Mouse (Mus musculus) retina, postnatal 1 day (tissue): ENCODE measurements at regions not wholly inside any gene's neighbourhood (a gene's known extent, or its start where the extent isn't known, plus 50 kb on each side); places are given as distances from the start of the nearest gene placed in this dataset.
A peak's percentile ranks its signal among the peaks of the same experiment; 100 is the strongest.

Experiments used
- DNase-seq: peaks from one replicate; pipeline ENCODE4 v3.0.0-alpha.2; 2012

DNA sequence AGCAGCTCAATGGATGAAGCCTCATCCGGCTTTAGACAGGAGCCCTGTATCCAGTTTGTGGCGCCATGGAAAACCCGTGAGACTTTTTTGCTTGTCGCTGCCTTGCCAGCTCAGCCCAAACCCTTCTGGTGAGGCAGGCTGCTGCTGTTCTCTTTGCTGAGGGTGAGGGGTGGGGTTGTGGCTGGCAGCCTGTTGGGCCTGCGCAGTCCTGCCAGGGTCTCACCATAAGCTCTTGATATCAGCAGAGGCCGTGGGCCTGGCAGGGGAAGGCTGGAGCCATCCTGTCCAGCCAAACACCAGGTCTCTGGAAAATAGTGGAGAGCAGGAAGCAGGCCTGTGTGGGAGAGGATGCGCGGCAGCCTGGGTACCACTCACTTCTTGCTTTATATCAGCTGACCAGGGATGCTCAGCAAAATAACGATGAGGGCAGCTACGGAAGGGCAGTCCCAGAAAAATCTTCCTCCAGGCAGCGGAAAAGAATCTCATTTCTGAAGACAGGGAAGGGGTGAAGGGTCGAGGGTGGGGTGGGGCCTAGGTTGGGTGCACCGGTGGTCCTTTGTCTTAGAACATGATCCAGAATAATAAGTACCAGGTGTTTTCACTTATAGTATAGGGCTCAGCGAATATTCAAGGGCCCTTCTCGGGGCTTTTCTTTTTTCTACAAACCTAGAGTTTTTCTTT is 73.4 kb upstream of the Medag start:
- no peak for DNase-seq

DNA sequence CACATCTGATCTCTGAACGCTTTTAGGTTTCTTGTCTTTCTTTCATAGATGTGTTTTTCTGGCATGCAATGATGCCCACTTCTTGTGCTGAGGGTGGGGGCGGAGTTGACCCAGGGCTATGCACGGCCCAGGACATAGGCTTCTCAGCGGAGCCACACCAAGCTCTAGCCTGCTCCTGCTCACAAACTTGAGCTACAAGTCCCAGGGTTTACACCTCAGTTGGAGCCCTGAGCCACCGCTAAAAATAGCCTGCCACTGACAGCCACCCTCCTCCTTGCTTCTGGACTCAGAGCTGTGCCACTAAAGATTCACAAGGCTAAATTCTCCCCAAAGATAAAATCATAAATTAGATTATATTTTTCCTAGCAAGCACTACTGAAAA is 72.9 kb upstream of the Medag start:
- no peak for DNase-seq

DNA sequence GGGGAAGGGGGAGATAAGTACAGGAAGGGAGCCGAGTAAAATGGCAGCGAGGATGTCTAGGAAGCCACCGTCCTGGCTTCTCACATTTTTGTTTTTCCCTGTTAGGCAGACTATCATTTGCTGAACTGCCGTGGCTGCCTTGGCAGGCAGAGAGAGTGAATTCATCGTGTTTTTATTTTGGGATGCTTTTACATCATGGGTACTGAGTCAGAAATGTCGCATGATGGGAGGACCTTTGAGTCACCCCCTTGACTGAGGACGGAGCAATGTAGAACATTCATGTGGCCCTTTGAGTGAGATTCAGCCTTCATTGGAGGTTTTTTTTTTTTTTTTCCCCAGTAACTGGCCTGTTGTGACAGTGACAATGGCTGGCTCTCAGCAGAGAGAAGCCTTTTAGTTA is 71.2 kb upstream of the Medag start:
- no peak for DNase-seq

DNA sequence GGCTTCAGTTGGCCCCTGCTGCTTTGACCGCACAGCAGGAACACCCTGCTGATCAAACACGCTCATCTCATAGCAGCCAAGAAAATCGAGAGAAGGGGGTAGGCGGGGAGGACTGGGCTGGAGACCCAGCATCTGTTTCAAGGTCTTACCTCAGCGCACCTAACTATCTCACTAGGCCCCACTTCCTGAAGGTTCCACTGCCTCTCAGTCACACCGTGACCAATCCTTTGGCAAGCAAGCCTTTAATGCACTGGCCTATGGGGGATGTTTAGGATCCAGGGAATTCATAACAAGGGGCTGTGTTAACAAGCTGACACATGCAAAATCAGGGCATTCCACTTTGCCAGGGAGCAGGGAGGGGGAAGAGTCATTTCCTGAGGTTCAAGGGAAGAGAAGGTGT is 70.1 kb upstream of the Medag start:
- no peak for DNase-seq

DNA sequence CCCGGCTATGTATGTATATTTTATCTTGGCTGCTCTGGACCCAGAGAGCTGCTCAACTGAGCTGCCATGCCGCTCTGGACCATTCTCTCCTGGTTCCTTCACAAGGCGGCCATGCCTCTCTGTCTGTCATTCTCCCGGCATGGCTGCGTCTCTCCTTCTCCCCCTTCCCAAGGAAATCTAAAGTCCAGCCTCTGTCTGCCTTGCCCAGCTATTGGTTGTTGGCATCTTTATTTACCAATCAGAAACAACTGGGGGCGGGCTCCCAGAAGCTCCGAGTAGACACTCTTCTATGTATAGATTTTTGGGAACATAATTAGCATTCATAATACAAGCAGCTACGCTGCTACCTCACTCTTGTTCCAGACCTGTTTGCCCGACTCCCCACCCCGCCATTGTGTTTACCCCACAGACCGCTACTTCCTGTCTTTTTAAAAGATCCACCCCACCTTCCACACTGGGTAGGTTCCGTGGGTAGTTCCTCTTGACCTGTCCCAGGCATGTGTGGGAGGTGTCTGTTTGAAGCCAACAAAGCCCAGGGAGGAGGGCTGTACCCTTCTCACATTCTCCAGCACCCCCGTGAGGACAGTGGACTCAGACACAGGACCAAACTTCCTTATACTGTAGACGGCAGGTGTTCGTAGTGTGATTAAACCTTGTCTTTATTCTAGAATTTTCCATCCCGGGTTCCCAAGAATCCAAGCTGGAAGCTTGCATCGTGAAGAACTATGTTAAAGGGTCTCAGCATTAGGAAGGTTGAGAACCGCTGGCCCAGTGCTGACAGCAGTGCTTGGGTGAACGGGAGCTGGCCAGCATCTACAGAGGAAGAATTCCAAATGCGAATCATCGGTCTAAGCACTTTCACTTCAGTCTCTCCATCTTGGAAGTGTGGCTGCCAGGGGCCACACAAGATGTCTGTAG is 67.7 kb upstream of the Medag start:
- DNase-seq = no peak

DNA sequence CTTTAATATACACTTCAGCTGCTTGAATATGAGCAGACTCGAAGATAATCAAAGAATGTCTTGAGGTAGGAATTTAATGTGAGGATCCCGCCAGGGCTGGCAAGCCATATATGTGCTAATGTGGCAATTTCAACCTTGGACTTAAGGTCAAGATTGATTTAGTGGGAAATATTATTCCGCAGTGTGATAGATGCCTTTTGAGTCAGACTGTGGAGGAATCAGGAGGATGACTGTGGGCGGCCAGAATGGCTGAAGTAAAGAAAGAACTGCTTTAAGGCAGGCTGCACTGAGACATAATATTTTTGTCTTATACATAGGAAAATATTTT is 67.1 kb upstream of the Medag start:
- DNase-seq = no peak

DNA sequence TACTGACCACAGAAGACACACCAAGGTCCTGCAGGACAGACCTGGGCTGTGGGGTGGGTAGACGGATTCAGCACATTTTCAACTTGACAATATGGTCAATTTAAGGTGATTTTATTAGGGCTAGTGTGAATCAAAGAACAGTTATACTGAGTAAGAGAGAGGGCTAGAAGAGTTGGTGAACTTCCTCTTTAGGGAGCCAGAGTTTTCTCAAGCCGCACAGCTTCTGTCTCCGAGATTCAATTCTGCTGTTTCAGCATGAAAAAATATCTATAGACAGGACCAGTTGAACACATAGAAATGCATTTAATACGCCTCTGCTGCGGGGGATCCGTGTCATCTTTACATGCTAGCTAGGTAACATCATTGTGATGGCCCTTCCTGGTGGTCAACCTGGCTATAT is 66.4 kb upstream of the Medag start:
- DNase-seq = no peak

DNA sequence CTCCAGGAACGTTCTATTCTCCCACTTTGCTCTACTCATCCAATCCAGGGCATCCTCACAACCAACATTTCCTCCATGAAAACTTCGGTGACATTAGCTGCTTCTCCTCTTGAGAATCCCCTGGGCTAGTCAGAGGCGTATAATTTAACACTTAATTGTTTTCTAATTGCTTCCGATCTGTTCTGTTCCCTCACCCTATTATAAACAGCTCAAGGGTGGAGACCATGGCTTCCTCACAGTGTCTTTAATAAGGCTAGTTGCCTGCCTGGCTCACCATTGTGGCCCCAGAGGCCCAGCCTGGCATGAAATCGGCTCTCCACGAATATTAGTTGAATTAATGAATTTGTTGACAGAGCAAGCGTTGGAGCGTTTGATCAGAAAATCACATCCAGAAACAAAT is 61.9 kb upstream of the Medag start:
- no peak for DNase-seq

DNA sequence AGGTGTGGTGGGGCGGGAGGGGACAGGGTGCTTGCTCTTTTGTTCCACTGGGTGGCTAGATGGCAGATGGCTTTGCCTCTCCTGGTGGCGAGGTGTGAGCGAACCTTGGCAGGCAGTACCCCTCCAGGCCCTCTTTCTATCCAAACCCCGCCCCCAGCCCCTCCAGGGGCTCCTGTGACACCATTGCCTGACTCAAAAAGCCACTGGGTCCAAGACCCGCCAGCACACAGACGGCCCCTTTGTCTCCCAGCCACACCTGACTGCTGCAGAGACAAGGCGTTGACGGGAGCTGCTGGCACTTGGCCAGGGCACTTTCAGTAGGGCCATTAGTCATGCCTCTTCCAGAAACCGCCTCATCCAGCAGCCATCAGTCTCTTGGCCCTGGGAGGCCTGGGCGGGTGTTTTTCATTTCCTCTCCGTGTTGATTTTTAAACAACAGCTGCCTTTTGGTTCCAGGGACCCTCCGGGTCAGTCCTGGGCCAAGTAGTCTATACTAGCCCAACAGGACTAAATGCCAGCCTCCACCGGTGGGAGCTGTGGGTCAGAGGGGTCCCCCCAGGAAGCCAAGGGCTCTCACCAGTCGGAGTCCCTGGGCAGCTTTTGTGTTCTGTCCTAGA is 58.4 kb upstream of the Medag start:
- peak; percentile 70 for DNase-seq

DNA sequence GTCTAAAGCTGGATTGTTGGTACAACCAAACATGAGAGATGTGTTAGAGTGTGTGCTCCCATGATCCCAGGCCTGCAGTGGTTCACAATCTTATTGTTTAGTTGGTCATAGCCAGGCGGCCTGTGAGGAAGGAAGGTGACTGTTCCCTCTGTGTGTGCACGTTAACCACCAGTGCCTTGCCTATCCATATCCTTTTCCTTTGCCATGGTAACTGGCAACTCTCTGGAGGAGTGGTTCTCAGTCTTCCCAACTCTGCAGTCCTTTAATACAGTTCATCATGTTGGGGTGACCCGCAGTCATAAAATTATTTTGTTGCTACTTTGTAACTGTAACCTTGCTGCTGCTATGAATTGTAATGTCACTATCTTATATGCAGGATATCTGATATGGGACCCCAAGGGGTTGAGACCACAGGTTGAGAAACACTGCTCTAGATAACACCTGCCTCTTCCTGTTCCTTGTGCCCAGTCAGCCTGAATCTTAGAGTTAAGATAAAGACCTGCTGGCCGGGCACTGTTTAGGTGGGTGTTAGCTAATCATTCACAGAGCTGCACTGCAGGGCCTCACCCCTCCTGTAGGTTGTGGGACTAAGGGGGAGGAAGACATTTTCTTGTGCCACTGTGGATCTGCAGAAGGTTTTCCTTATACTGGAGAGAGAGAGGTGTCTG is 57.0 kb upstream of the Medag start:
- no peak for DNase-seq

DNA sequence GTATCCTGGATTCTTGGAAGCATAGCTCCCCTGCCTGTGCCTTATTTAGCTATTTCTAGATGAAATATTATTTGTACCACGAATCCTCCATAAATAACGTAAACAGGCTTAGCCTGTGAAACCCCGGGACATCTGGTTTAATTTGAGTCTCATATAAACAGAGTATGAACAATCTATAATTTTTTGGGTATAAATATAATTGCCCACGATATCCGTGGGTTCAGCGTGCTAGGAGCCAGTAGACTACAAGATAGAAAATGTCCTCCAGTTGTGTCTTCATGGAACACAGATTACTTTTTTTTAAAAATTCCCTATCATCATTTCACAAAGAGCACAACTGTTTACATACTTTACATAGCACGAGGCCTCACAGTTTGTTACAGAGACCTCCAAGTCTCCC is 56.4 kb upstream of the Medag start:
- DNase-seq = no peak

DNA sequence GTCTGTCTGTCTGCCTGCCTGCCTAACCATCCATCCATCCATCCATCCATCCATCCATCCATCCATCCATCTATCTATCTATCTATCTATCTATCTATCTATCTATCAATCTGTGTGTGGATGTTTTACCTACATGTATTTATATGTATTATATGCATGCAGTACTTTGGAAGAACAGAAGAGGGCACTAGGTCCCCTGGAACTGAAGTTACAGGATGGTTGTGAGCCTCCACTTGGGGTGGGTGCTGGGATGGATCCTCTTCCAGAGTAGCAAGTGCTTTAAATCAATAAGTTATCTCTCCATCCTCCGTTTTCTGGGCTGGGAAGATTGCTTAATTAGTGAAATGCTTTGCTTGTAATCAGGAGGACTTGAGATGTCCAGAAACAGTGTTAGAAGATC is 54.6 kb upstream of the Medag start:
- DNase-seq = no peak
